ENCODE assay signal across 16 mouse cellular contexts in genomic region chr19:3347784-3348183, GRCm38 (mm10). TPM values are rescaled to one million over a fixed set of nuclear protein-coding genes. Genes with fewer than 3 reads are reported as not detected.
DNase-seq lines count a peak whose midpoint lies in the region; ATAC-seq and TF ChIP-seq lines count a peak whose summit lies in the region.
"Had no signal": no experiment of that assay in that cellular context is flagged by ENCODE, and none has a peak within 500 bp of the region (broad histone marks: within the 10 kb centered on the region; RNA-seq: fewer than 3 reads in every experiment).

No protein-coding gene starts in this region.

- no peak overlapping the region for H3K27ac ChIP-seq in hindbrain, postnatal 0 days
- H3K27ac ChIP-seq in hindbrain, embryonic 11.5 days (ENCODE audit: low read depth, low read length): no peak overlapping the region
- H3K27ac ChIP-seq in lung, postnatal 0 days (ENCODE audit: low read length): no peak overlapping the region
- H3K27ac ChIP-seq: limb, embryonic 13.5 days; midbrain, embryonic 13.5 days; neural tube, embryonic 12.5 days had no signal

- no peaks in the 10 kb centered on the region for H3K9me3 ChIP-seq in hindbrain, postnatal 0 days (ENCODE audit: low read length)
- H3K9me3 ChIP-seq in hindbrain, embryonic 11.5 days (ENCODE audit: control insufficient read depth, low read length): no peaks in the 10 kb centered on the region
- no peaks in the 10 kb centered on the region for H3K9me3 ChIP-seq in lung, postnatal 0 days (ENCODE audit: low read length)
- H3K9me3 ChIP-seq in G1E (replicated peaks): peaks cover 4% of the 10 kb centered on the region
- H3K9me3 ChIP-seq: limb, embryonic 13.5 days; midbrain, embryonic 13.5 days had no signal

- no peak overlapping the region for H3K9ac ChIP-seq in hindbrain, postnatal 0 days (replicated peaks; ENCODE audit: low read length)
- no peak overlapping the region for H3K9ac ChIP-seq in hindbrain, embryonic 11.5 days (ENCODE audit: low read depth, low read length)
- no peak overlapping the region for H3K9ac ChIP-seq in lung, postnatal 0 days (replicated peaks; ENCODE audit: low read depth)
- H3K9ac ChIP-seq: limb, embryonic 13.5 days; midbrain, embryonic 13.5 days; neural tube, embryonic 12.5 days had no signal

- TF ChIP-seq CTCF in hindbrain, postnatal 0 days (IDR thresholded peaks at IDR 0.05; ENCODE audit: low read depth): peak; percentile 31
- peak; percentile 47 for TF ChIP-seq CTCF in lung, postnatal 0 days (IDR thresholded peaks at IDR 0.05)
- TF ChIP-seq CTCF in G1E (IDR thresholded peaks at IDR 0.05; ENCODE audit: low read depth, low read length): peak; percentile 35; the same call in 1 of the 2 replicates

- no peaks in the 10 kb centered on the region for H3K4me1 ChIP-seq in hindbrain, postnatal 0 days (ENCODE audit: insufficient read depth, low read length)
- no peaks in the 10 kb centered on the region for H3K4me1 ChIP-seq in hindbrain, embryonic 11.5 days (replicated peaks; ENCODE audit: control insufficient read depth, insufficient read depth, low read length)
- peaks cover 3% of the 10 kb centered on the region; the same call in 1 of the 2 replicates for H3K4me1 ChIP-seq in lung, postnatal 0 days (ENCODE audit: insufficient read depth, low read depth, low read length)
- no peaks in the 10 kb centered on the region; the same call in 1 of the 2 replicates for H3K4me1 ChIP-seq in G1E (ENCODE audit: insufficient read depth, low read depth, low read length)
- H3K4me1 ChIP-seq: limb, embryonic 13.5 days; midbrain, embryonic 13.5 days; neural tube, embryonic 12.5 days had no signal

- ATAC-seq in hindbrain, postnatal 0 days: no peak
- ATAC-seq in hindbrain, embryonic 11.5 days (ENCODE audit: low FRiP score): no peak
- ATAC-seq in lung, postnatal 0 days: no peak
- no peak for ATAC-seq in G1E (ENCODE audit: extremely low read depth, insufficient number of reproducible peaks, low FRiP score, poor library complexity, severe bottlenecking)
- ATAC-seq: hindbrain, embryonic 16.5 days; midbrain, embryonic 13.5 days had no signal

- H3K36me3 ChIP-seq in hindbrain, postnatal 0 days (ENCODE audit: insufficient read depth, low read length): no peaks in the 10 kb centered on the region
- no peaks in the 10 kb centered on the region for H3K36me3 ChIP-seq in hindbrain, embryonic 11.5 days (ENCODE audit: control insufficient read depth, insufficient read depth, low read length)
- no peaks in the 10 kb centered on the region for H3K36me3 ChIP-seq in lung, postnatal 0 days (ENCODE audit: insufficient read depth, low read length)
- H3K36me3 ChIP-seq in G1E (replicated peaks): peaks cover 61% of the 10 kb centered on the region
- H3K36me3 ChIP-seq: midbrain, embryonic 13.5 days; neural tube, embryonic 12.5 days had no signal

- no peaks in the 10 kb centered on the region for H3K27me3 ChIP-seq in hindbrain, postnatal 0 days (ENCODE audit: insufficient read depth, low read length)
- H3K27me3 ChIP-seq in hindbrain, embryonic 11.5 days (ENCODE audit: control insufficient read depth, insufficient read depth, low read length): no peaks in the 10 kb centered on the region
- H3K27me3 ChIP-seq in lung, postnatal 0 days (replicated peaks; ENCODE audit: insufficient read depth, low read length): no peaks in the 10 kb centered on the region
- no peaks in the 10 kb centered on the region for H3K27me3 ChIP-seq in G1E (ENCODE audit: insufficient read depth, low read length)
- H3K27me3 ChIP-seq: limb, embryonic 13.5 days; midbrain, embryonic 13.5 days; neural tube, embryonic 12.5 days had no signal

- 91% methylated on average over 1 of the region's 1 CpGs for WGBS in hindbrain, postnatal 0 days
- WGBS in hindbrain, embryonic 11.5 days: 90% methylated on average over 1 of the region's 1 CpGs
- 90% methylated on average over 1 of the region's 1 CpGs for WGBS in lung, postnatal 0 days

- no peak overlapping the region for H3K4me2 ChIP-seq in hindbrain, postnatal 0 days (ENCODE audit: low read depth, low read length)
- no peak overlapping the region for H3K4me2 ChIP-seq in hindbrain, embryonic 11.5 days (replicated peaks; ENCODE audit: low read depth, low read length)
- no peak overlapping the region for H3K4me2 ChIP-seq in lung, postnatal 0 days (replicated peaks; ENCODE audit: low read depth, low read length)
- H3K4me2 ChIP-seq: limb, embryonic 13.5 days; midbrain, embryonic 13.5 days; neural tube, embryonic 12.5 days had no signal

- TF ChIP-seq EP300 in lung, postnatal 0 days (IDR thresholded peaks at IDR 0.05): no peak

- no peak overlapping the region for H3K4me3 ChIP-seq in hindbrain, postnatal 0 days (ENCODE audit: low read length)
- H3K4me3 ChIP-seq in hindbrain, embryonic 11.5 days (ENCODE audit: low read depth, low read length): no peak overlapping the region
- H3K4me3 ChIP-seq in lung, postnatal 0 days (ENCODE audit: low read depth, low read length): no peak overlapping the region
- H3K4me3 ChIP-seq in G1E (ENCODE audit: low read depth, low read length): no peak overlapping the region
- H3K4me3 ChIP-seq: limb, embryonic 13.5 days; midbrain, embryonic 13.5 days; neural tube, embryonic 12.5 days had no signal

- no peak for DNase-seq in hindbrain, postnatal 0 days (ENCODE audit: low spot score)
- no peak for DNase-seq in hindbrain, embryonic 11.5 days (ENCODE audit: low spot score)
- no peak for DNase-seq in lung, postnatal 0 days (ENCODE audit: low spot score)
- no peak for DNase-seq in lung, postnatal 14 days
- no peak for DNase-seq in G1E (ENCODE audit: low spot score)
- peak; percentile 41 for DNase-seq in naive thymus-derived CD4-positive, alpha-beta T cell, adult 2 months (ENCODE audit: low read depth)
- no peak for DNase-seq in yolk sac, embryonic 10.5 days (ENCODE audit: low spot score)
- no peak for DNase-seq in urinary bladder, postnatal 25 days (ENCODE audit: low spot score)
- DNase-seq: adrenal gland, postnatal 14 days; cerebellum, postnatal 36 days; heart, adult 11 months; heart, postnatal 14 days had no signal

RNA-seq across cellular contexts. Expression of gene Cpt1a, which starts 25.6 kb away (rescaled TPM):
- 27.7 and 31.1 TPM in 2 replicates for total RNA-seq in hindbrain, postnatal 0 days (2014; rRNA removed)
- 22.3 and 22.4 TPM in 2 replicates for polyA plus RNA-seq in hindbrain, postnatal 0 days (2015; fragmentation: Nextera tagmentation; extraction: Ambion mirVana)
- polyA plus RNA-seq in hindbrain, embryonic 11.5 days (2014; fragmentation: Nextera tagmentation; extraction: Ambion mirVana): 6.6 and 8.8 TPM in 2 replicates
- 46.6 and 47.9 TPM in 2 replicates for polyA plus RNA-seq in lung, postnatal 0 days (2015; fragmentation: Nextera tagmentation; extraction: Ambion mirVana)
- total RNA-seq in G1E (2014; fragmentation: Nextera tagmentation) (15.0 and 15.5 TPM in 2 replicates), G1E (2017) (21.2 and 22.3 TPM in 2 replicates)
- 3.2 and 4.1 TPM in 2 replicates for polyA plus RNA-seq in G1E (2012)

RNA-seq across cellular contexts. Expression of gene Tesmin, which starts 40.9 kb away (rescaled TPM):
- total RNA-seq in hindbrain, postnatal 0 days (2014; rRNA removed): 1.3 and 1.5 TPM in 2 replicates
- polyA plus RNA-seq in hindbrain, postnatal 0 days (2015; fragmentation: Nextera tagmentation; extraction: Ambion mirVana): 0.97 and 1.1 TPM in 2 replicates
- 0.36 and 0.38 TPM in 2 replicates for polyA plus RNA-seq in hindbrain, embryonic 11.5 days (2014; fragmentation: Nextera tagmentation; extraction: Ambion mirVana)
- polyA plus RNA-seq in lung, postnatal 0 days (2015; fragmentation: Nextera tagmentation; extraction: Ambion mirVana): 0.52 and 0.68 TPM in 2 replicates
- total RNA-seq in G1E (2014; fragmentation: Nextera tagmentation) (not detected in 2 replicates), G1E (2017) (0.33 and 0.52 TPM in 2 replicates)
- 0.17 and 0.25 TPM in 2 replicates for polyA plus RNA-seq in G1E (2012)
- polyA plus RNA-seq: neural tube, embryonic 12.5 days had no signal
